Mouse (Mus musculus) stomach, embryonic 14.5 days (tissue): Measurements from ENCODE around the gene Ttll10. TPM values are rescaled to one million over a fixed set of nuclear protein-coding genes. Genes with fewer than 3 reads are reported as not detected.

Experiments
- ATAC-seq: fragments of 200-750 bp; cut with Nextera tagmentation; 2 replicates; pipeline ENCODE4 v1.8.0; 2017; ENCODE audit warnings: low read depth, moderate TSS enrichment; ENCODE audit not compliant: insufficient number of reproducible peaks, insufficient read depth, low FRiP score
- H3K27ac ChIP-seq: fragments of 300-500 bp; sonication (generic); 2 replicates; pipeline ENCODE4 v1.5.1; 2014; ENCODE audit warnings: mild to moderate bottlenecking, low read length, moderate library complexity, mixed read lengths
- H3K27me3 ChIP-seq: fragments of 300-500 bp; sonication (generic); 2 replicates; pipeline ENCODE4 v1.6.1; 2014; ENCODE audit warnings: low read length, control low read depth, mixed read lengths; ENCODE audit not compliant: control insufficient read depth, insufficient read depth
- H3K36me3 ChIP-seq: fragments of 300-500 bp; sonication (generic); 2 replicates; pipeline ENCODE4 v1.6.1; 2014; ENCODE audit warnings: mild to moderate bottlenecking, control low read depth, low read length, moderate library complexity, mixed read lengths; ENCODE audit not compliant: control insufficient read depth, insufficient read depth
- H3K4me1 ChIP-seq: fragments of 300-500 bp; sonication (generic); 2 replicates; pipeline ENCODE4 v1.6.1; 2014; ENCODE audit warnings: low read length, control low read depth, mixed read lengths; ENCODE audit not compliant: control insufficient read depth, insufficient read depth
- H3K4me2 ChIP-seq: fragments of 300-500 bp; sonication (generic); replicated peaks from 2 replicates; pipeline ENCODE4 v1.6.1; 2014; ENCODE audit warnings: low read depth, low read length, control low read depth
- H3K4me3 ChIP-seq: fragments of 300-500 bp; sonication (generic); 2 replicates; pipeline ENCODE4 v1.5.1; 2014; ENCODE audit warnings: low read depth, low read length, control low read depth
- H3K9ac ChIP-seq: fragments of 300-500 bp; sonication (generic); replicated peaks from 2 replicates; pipeline ENCODE4 v1.6.1; 2014; ENCODE audit warnings: low read depth, mild to moderate bottlenecking, control low read depth, low read length, moderate library complexity, mixed read lengths
- H3K9me3 ChIP-seq: fragments of 300-500 bp; sonication (generic); 2 replicates; pipeline ENCODE4 v1.6.1; 2016; ENCODE audit warnings: low read depth, low read length, control low read depth; ENCODE audit not compliant: control insufficient read depth
- WGBS: fragments of 180-500 bp; shearing (Covaris S2); extraction: QIAGEN DNeasy Blood & Tissue Kit; methylation state at CpG from one replicate; pipeline ENCODE4 v1.1.7; 2014; 5-methylcytosine and 5-hydroxymethylcytosine counted together
- polyA plus RNA-seq: library from polyadenylated mRNA; unstranded; fragments of >200 nt; fragmentation: Nextera tagmentation; extraction: Ambion mirVana; gene quantifications from 2 replicates; pipeline ENCODE4 v1.2.1, GENCODE M21; 2014

Ttll10 gene
- polyA plus RNA-seq, 1 experiment from 2014 or later = 6.0 TPM

DNA sequence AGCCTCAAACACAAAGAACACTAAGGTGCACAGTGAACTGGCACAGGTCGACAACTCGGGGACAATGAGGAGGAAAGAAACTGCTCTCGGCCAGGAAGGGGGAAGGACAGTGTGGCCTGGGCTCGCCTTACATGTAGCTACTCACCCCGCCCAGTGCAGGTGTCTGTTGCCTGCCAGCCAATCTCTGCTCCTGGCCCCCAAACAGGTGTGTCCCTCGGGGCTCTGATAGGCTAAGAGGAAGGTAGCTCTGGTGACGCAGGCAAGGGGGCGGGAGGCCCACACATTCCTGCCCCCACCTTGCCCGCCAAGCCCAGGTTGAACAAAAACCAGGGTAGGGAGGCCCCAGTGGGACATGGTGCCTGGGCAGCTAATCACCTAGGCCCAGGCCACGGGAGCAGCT lies 499 bp upstream of the Ttll10 start:
- Histone ChIP-seq H3K27ac (peak overlapping the region; percentile 96), H3K9me3 (no peaks in the 10 kb centered on the region), H3K4me2 (peak overlapping the region; percentile 26; the same call in 1 of the 2 replicates), H3K4me3 (peak overlapping the region; percentile 37), H3K4me1 (no peaks in the 10 kb centered on the region), H3K9ac (peak overlapping the region; percentile 60), H3K36me3 (no peaks in the 10 kb centered on the region), H3K27me3 (no peaks in the 10 kb centered on the region)
- peak; percentile 97 for ATAC-seq
- 25% methylated on average over 10 of the region's 10 CpGs for WGBS

- no peaks in the 10 kb centered on the region for H3K27me3 ChIP-seq
- WGBS = 60% methylated on average over 9 of the region's 9 CpGs
- peak overlapping the region; percentile 37 for H3K4me3 ChIP-seq
- peak overlapping the region; percentile 96 for H3K27ac ChIP-seq
- H3K4me2 ChIP-seq = peak overlapping the region; percentile 26
- ATAC-seq = no peak
- H3K36me3 ChIP-seq = no peaks in the 10 kb centered on the region
- no peaks in the 10 kb centered on the region for H3K4me1 ChIP-seq
- H3K9me3 ChIP-seq = no peaks in the 10 kb centered on the region
- H3K9ac ChIP-seq = peak overlapping the region; percentile 60
Measured at GRCm38 (mm10) chr4:156058826-156059225, 388 bp downstream of the Ttll10 start.

- no peak for ATAC-seq
- H3K27ac ChIP-seq = peak overlapping the region; percentile 96; the same call in 1 of the 2 replicates
- H3K4me2 ChIP-seq = peak overlapping the region; percentile 42
- no peaks in the 10 kb centered on the region for H3K4me1 ChIP-seq
- no peaks in the 10 kb centered on the region for H3K36me3 ChIP-seq
- H3K9me3 ChIP-seq = no peaks in the 10 kb centered on the region
- peak overlapping the region; percentile 37 for H3K4me3 ChIP-seq
- WGBS = 51% methylated on average over 10 of the region's 10 CpGs
- H3K27me3 ChIP-seq = no peaks in the 10 kb centered on the region
- peak overlapping the region; percentile 60 for H3K9ac ChIP-seq
Measured at GRCm38 (mm10) chr4:156057702-156058101, 1.5 kb downstream of the Ttll10 start.

- no peaks in the 10 kb centered on the region for H3K27me3 ChIP-seq
- no peaks in the 10 kb centered on the region for H3K9me3 ChIP-seq
- 86% methylated on average over 5 of the region's 5 CpGs for WGBS
- H3K9ac ChIP-seq = no peak overlapping the region
- no peak for ATAC-seq
- no peak overlapping the region for H3K27ac ChIP-seq
- H3K4me1 ChIP-seq = no peaks in the 10 kb centered on the region
- no peaks in the 10 kb centered on the region for H3K36me3 ChIP-seq
- H3K4me3 ChIP-seq = no peak overlapping the region
- H3K4me2 ChIP-seq = no peak overlapping the region
Measured at GRCm38 (mm10) chr4:156055173-156055572, 4.0 kb downstream of the Ttll10 start.

GRCm38 (mm10) chr4:156054606-156055005 lies 4.6 kb downstream of the Ttll10 start:
- Histone ChIP-seq H3K4me1 (no peaks in the 10 kb centered on the region), H3K9me3 (no peaks in the 10 kb centered on the region), H3K27me3 (no peaks in the 10 kb centered on the region), H3K4me2 (no peak overlapping the region), H3K27ac (no peak overlapping the region), H3K36me3 (no peaks in the 10 kb centered on the region), H3K9ac (no peak overlapping the region), H3K4me3 (no peak overlapping the region)
- WGBS = 89% methylated on average over 6 of the region's 6 CpGs
- no peak for ATAC-seq

GRCm38 (mm10) chr4:156054130-156054529 lies 5.1 kb downstream of the Ttll10 start:
- 78% methylated on average over 4 of the region's 4 CpGs for WGBS
- no peak overlapping the region for H3K27ac ChIP-seq

DNA sequence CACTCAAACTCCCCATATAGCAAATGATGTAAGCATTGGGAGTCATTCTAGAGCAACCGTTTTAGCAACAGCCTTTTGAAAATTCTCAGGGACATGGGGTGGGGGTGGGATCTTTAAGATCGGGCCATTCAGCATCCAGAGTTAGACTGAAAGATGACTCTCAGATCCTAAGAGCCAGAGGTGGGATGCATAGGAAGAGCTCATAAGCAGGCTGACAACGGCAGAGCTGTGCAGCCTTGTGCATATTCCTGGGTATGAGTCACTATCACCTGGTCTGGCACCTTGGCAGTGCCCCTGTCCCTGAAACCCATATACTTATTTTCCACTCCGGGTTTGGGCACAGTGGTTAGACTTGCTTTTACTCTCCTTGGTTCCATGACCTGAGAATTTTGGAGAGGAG lies 6.1 kb downstream of the Ttll10 start:
- H3K9ac ChIP-seq = no peak overlapping the region
- H3K27me3 ChIP-seq = no peaks in the 10 kb centered on the region
- H3K4me3 ChIP-seq = no peak overlapping the region
- H3K27ac ChIP-seq = no peak overlapping the region
- no peaks in the 10 kb centered on the region for H3K4me1 ChIP-seq
- H3K9me3 ChIP-seq = no peaks in the 10 kb centered on the region
- no peak for ATAC-seq
- H3K4me2 ChIP-seq = no peak overlapping the region
- H3K36me3 ChIP-seq = no peaks in the 10 kb centered on the region
- WGBS = 78% methylated on average over 4 of the region's 4 CpGs

More at GRCm38 (mm10) chr4:156054130-156054529, 5.1 kb downstream of the Ttll10 start:
- Histone ChIP-seq H3K9me3 (no peaks in the 10 kb centered on the region), H3K9ac (no peak overlapping the region), H3K27me3 (no peaks in the 10 kb centered on the region), H3K36me3 (no peaks in the 10 kb centered on the region), H3K4me1 (no peaks in the 10 kb centered on the region), H3K4me2 (no peak overlapping the region), H3K4me3 (no peak overlapping the region)
- no peak for ATAC-seq

DNA sequence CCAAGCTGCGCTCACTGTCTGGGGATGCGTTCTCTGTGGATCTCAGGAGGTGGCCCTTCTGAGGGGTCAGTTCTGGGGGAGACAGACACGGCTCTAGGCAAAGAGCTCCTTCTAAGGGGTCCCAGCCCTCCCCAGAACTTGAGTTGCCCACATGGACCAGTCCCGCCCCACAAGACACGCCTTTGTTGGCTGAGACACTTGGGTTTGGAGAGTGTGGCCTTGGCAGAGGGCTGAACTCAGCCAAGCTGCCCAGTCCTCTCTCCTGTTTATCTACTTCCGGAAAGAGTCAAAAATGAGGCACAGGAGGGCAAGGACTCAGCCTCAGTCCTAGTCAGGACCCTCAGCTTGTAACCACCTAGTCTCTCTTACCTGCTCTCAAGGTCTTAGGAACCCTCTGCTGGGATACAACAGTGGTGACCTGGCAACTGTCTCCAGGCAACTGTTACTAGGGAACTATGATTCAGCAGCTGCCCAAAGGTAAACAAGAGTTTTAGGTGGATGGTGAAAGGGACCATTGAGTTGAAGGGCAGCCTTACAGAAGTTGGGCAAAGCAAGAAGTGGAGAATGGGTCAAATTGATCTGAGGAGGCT lies 8.7 kb downstream of the Ttll10 start:
- 56% methylated on average over 6 of the region's 6 CpGs for WGBS
- H3K27me3 ChIP-seq = no peaks in the 10 kb centered on the region
- no peak overlapping the region for H3K4me3 ChIP-seq
- H3K4me2 ChIP-seq = no peak overlapping the region
- no peaks in the 10 kb centered on the region for H3K9me3 ChIP-seq
- H3K9ac ChIP-seq = no peak overlapping the region
- H3K36me3 ChIP-seq = no peaks in the 10 kb centered on the region
- peak; percentile 77 for ATAC-seq
- no peak overlapping the region for H3K27ac ChIP-seq
- no peaks in the 10 kb centered on the region for H3K4me1 ChIP-seq

DNA sequence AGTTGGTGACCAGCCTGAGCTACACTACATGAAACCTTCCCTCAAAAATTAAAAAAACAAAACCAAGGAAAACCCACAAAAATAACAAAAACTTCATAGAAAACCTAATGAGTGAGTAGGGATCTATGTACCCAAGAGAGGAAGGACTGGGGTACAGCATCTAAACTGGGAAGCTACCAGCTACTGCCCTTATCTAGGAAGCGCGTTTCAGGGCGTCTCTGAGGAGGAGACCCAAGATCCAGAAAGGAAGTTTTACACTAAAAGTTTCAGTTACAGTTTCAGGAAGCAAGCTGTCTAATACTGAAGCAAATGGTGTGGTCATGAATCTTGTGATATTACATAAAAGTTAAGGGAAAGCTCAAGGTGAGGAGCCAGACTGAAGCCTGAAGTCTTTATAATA lies 9.4 kb downstream of the Ttll10 start:
- H3K4me2 ChIP-seq = no peak overlapping the region
- 67% methylated on average over 3 of the region's 3 CpGs for WGBS
- H3K9me3 ChIP-seq = no peaks in the 10 kb centered on the region
- H3K4me3 ChIP-seq = no peak overlapping the region
- H3K27me3 ChIP-seq = no peaks in the 10 kb centered on the region
- no peak overlapping the region for H3K27ac ChIP-seq
- H3K36me3 ChIP-seq = no peaks in the 10 kb centered on the region
- ATAC-seq = no peak
- no peak overlapping the region for H3K9ac ChIP-seq
- H3K4me1 ChIP-seq = no peaks in the 10 kb centered on the region
